Mouse (Mus musculus) Patski (cell line): ENCODE measurements around the gene Asic1. TPM values are rescaled to one million over a fixed set of nuclear protein-coding genes. Genes with fewer than 3 reads are reported as not detected.

Experiments used
- ATAC-seq: fragments of 100-300 bp; one replicate; pipeline ENCODE4 v1.8.0; 2021
- CTCF ChIA-PET: fragments of 350-600 bp; sonication (Branson Sonifier 250); formaldehyde crosslinking; loops from one replicate; lab custom pipeline; 2022; ENCODE audit warnings: inconsistent platforms; lab: Charles Lee
- POLR2A ChIA-PET: fragments of 350-600 bp; sonication (Branson Sonifier 250); formaldehyde crosslinking; loops from one replicate; lab custom pipeline; 2022; ENCODE audit warnings: antibody characterized with exemption, inconsistent platforms; lab: Charles Lee
- DNase-seq: peaks from one replicate; pipeline ENCODE4 v3.0.0-alpha.2; 2011; ENCODE audit warnings: low read depth, low spot score
- H3K27me3 ChIP-seq: fragments of 371-371 bp; one replicate; pipeline ENCODE4 v1.5.1; 2021
- CTCF ChIP-seq: fragments of 100-300 bp; IDR thresholded peaks from one replicate; pipeline ENCODE4 v1.5.1; 2021
- in situ Hi-C: fragments of 300-500 bp; cut with MboI; formaldehyde crosslinking; loops from 3 replicates; pipeline ENCODE4 v1.11.1; 2018; ENCODE audit warnings: low pct_unique_long_range_greater_than_20kb, mixed read lengths
- polyA plus RNA-seq: library from polyadenylated mRNA; unstranded; gene quantifications from one replicate; pipeline ENCODE4 v1.2.3, GENCODE M21; 2021

Gene Asic1
- polyA plus RNA-seq, 1 experiment from 2014 or later = 7.6 TPM

DNA sequence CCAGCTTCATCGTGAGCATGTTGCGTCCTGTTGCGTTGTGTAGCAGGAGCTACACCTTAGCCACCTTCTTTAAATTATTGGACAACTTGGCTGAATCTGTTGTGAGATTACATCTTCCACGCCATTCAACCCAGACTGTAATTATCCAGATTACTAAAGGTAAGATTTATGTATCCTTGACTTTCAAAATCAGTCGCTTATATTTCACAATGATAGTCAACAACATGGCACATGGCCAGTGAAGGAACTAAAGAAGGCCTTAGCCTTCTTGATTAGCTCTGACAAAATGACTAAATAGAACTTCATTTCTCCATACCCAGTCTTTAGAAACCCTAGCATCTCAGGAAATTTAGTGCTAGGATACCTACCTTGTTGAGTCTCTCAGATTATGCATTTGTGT, 63.0 kb downstream of the Asic1 start:
- DNase-seq (no peak), ATAC-seq (no peak)
- TF ChIP-seq CTCF = no peak
- H3K27me3 ChIP-seq = no peaks in the 10 kb centered on the region
- in situ Hi-C loops = no loop called here
- CTCF ChIA-PET = interaction anchor here (1.5 kb wide), 1 partner anchor 9 kb away, joined by 3 read pairs; no protein-coding TSS in a partner anchor
- POLR2A ChIA-PET = no interaction called here

DNA sequence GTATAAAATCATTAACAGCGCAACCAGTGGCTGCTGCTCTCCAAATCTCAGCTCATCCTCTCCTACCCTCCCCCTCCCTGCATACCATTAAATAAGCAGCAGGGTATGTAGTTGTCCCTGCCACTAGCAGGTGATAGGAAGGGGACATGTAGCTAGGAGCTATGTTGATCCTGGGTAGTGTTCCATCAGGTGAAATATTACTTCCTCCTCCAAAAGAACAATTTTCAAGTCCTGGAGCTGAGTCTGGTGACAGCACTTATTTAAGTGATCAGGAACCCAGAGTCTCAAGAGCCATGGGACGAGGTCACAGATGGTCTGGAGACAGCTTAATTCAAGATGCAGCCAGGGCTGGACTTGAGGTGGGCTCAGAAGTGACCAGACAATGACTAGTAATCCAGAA, 65.5 kb downstream of the Asic1 start:
- ATAC-seq (no peak), DNase-seq (no peak)
- no peaks in the 10 kb centered on the region for H3K27me3 ChIP-seq
- in situ Hi-C loops = no loop called here
- TF ChIP-seq CTCF = no peak
- POLR2A ChIA-PET = no interaction called here
- CTCF ChIA-PET = no interaction called here

DNA sequence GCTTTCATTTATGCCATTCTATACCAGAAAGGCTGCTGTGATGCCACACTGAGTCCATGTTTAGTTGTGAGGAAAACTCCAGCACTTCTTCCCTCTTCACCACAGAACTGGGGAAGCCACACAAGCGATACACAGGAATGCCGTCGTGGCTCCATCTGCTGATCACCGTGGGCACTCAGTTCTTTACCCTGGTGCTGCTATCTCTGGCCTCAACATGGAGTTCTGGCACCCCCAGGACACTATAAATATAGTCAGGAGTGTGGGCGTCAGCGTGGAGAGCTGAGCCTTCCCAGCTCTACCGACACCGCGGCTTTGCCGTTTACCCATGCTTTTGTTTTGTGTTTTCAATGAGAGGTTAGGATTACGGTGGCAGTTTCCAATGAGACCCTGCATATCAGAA, 66.5 kb downstream of the Asic1 start:
- ChIA-PET POLR2A (no interaction called here), CTCF (interaction anchor here (0.9 to 1.7 kb wide), 2 partner anchors 12 kb away, joined by 3 read pairs; partner anchors contain the start of gene Cox14)
- in situ Hi-C loops = no loop called here
- H3K27me3 ChIP-seq = no peaks in the 10 kb centered on the region
- DNase-seq (no peak), ATAC-seq (no peak)
- no peak for TF ChIP-seq CTCF

DNA sequence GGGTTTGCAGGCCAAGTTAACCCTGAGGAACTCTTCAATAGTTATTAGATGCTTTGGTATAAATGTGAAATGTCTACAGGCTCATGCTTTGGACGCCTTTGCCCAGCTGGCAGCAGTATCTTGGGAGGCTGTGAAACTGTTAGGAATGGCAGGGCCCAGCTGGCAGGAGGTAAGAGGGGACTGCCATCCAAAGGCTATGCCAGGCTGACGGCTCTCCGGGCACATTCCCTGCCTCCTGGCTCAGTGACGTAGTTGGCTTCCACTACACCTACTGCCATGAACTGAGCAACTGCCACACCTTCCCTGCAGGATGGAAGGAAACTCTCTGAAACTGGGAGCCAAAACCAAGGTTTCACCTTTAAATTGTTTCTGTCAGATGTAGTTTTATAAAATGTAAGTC, 70.1 kb downstream of the Asic1 start:
- POLR2A ChIA-PET = interaction anchor here (1.6 kb wide), 1 partner anchor 36 kb away, joined by 3 read pairs; no protein-coding TSS in a partner anchor
- no peak for DNase-seq
- CTCF ChIA-PET = interaction anchor here (0.7 kb wide), 1 partner anchor 64 kb away, joined by 3 read pairs; no protein-coding TSS in a partner anchor
- in situ Hi-C loops = no loop called here
- H3K27me3 ChIP-seq = no peaks in the 10 kb centered on the region
- ATAC-seq = no peak
- TF ChIP-seq CTCF = no peak

Other genes with a start within 250 kb of the Asic1 start
- gene Nckap5l, start 212.6 kb upstream of the Asic1 start, polyA plus RNA-seq = 10.8 TPM
- 9.3 TPM for gene Bcdin3d, start 195.6 kb upstream of the Asic1 start, polyA plus RNA-seq
- gene Faim2, start 142.2 kb upstream of the Asic1 start, polyA plus RNA-seq = 0.13 TPM
- gene Aqp2, start 91.3 kb upstream of the Asic1 start, polyA plus RNA-seq = not detected
- 6.8 TPM for gene Aqp5, start 79.6 kb upstream of the Asic1 start, polyA plus RNA-seq
- not detected for gene Aqp6, start 69.0 kb upstream of the Asic1 start, polyA plus RNA-seq
- 74.3 TPM for gene Racgap1, start 18.7 kb upstream of the Asic1 start, polyA plus RNA-seq
- 46.8 TPM for gene Smarcd1, start 31.8 kb downstream of the Asic1 start, polyA plus RNA-seq
- gene Gm17349, start 35.1 kb downstream of the Asic1 start, polyA plus RNA-seq = not detected
- gene Gpd1, start 47.1 kb downstream of the Asic1 start, polyA plus RNA-seq = 2.9 TPM
- 170 TPM for gene Cox14, start 55.2 kb downstream of the Asic1 start, polyA plus RNA-seq
- 83.3 TPM for gene Cers5, start 102.5 kb downstream of the Asic1 start, polyA plus RNA-seq
- 140 TPM for gene Lima1, start 205.1 kb downstream of the Asic1 start, polyA plus RNA-seq